Mouse (Mus musculus): Measurements from ENCODE around the gene Clec16a.

Clec16a gene

DNA sequence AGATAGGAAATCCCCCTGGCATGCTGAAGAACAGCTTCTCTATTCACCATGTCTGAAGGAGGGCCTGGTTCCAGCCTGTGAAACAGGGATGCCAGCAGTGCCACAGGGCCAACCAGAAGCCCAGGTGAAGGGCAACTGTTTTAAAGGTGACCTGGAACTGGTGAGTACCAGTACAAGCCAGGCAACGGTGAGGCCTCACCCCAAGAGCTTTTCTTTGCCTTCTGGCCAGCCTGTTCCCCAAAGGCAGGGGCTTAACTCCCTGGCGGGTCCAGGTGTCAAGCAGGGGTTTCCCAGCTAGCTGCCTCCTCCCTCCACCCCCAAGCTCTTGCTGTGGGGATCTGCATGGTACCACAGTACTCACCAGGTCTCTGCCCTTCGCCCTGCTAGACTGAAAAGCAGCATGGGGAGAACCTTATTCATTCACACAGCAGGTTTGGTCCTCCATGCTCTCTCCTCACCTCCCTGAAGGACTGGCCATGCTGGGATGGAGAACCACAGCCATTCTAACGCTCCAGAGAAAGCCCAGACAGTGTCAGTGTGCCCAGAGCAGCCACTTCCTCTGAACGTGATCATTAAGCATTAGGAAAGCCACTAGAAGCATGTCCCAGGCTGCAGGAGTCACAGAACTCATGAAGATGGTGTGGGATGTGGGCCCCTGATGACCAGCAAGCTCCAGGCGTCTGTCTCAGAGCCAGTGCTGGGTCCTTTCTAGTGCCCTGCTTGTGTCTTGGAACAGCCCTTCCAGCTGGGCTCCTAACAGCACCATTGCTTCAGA, 237.4 kb downstream of the Clec16a start:
- no peak for DNase-seq (ENCODE audit: extremely low read depth, insufficient read length, low spot score)

DNA sequence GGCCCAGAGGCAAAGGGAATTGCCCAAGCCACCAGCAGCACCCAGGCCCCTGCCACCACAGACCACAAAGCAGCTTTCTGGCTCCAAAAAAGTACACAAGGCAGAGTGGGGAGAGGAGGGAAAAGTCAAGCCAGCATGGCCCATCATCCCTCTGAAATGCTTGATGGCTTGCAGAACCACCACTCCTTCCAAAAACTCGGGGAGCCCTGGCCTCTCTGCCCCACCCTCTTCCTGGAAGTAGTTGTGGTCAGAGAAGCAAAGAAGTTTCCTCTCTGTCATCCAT, 238.0 kb downstream of the Clec16a start:
- peak; percentile 84 for DNase-seq (ENCODE audit: extremely low read depth, insufficient read length, low spot score)

DNA sequence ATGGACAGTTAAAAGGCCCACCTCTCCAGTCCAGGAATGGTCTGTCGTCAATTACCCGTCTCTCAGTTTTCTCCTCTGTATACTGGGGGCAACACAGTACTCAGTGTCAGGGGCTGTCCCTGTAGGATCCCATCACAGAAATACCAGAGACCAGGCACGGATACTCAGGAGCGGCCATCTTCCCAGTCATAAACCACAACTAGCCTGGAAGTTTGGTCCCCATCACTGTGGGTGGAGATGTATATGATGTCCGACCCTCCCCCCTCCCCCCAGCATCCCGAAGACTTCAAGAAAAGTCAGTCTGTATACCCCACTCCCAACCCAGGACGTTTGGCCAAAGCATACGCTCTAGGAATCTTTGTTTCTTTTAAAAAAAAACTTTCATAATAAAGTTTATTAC, 238.3 kb downstream of the Clec16a start:
- DNase-seq (ENCODE audit: extremely low read depth, insufficient read length, low spot score) = no peak

DNA sequence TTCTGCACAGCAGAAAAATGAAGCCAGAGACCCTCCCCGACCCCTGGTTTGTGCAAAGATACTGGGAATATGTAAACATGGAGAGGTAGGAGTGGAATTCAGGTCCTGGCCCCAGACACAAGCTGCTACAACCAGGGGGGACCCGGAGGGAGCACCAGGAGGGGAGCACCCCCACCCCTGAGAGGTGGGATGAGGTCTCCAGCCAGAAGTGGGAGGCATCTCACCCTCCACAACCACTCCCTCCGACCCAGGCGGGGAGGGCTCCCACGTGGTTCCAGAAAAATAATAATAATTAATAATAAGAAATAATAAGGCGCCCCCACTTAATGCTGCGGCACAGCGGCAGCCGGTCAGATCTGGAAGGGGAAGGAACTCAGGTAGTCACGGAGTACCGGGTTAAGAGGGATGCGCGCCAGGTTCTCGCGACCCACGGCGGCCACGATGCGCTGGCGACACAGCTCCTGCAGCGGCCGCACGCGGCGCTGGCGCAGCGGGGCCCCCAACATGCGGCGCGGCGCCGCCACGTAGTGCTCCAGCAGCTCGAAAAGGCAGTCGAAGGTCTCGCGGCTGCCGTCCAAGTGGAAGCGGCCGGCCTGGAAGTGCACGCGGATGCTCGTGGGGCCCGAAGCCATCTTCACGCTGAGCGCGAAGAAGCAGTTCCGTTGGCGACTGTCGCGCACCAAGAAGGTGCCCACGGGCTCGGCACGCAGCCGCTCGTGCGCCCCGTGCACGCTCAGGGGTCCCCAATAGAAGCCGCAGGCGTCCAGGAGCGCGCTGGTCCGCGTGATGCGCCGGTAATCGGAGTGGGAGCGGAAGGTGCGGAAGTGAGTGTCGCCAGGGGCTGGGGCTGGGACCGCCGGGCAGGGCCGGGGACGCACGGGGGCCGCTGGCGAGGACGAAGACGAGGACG, 239.0 kb downstream of the Clec16a start:
- DNase-seq (ENCODE audit: extremely low read depth, insufficient read length, low spot score) = peak; percentile 79

DNA sequence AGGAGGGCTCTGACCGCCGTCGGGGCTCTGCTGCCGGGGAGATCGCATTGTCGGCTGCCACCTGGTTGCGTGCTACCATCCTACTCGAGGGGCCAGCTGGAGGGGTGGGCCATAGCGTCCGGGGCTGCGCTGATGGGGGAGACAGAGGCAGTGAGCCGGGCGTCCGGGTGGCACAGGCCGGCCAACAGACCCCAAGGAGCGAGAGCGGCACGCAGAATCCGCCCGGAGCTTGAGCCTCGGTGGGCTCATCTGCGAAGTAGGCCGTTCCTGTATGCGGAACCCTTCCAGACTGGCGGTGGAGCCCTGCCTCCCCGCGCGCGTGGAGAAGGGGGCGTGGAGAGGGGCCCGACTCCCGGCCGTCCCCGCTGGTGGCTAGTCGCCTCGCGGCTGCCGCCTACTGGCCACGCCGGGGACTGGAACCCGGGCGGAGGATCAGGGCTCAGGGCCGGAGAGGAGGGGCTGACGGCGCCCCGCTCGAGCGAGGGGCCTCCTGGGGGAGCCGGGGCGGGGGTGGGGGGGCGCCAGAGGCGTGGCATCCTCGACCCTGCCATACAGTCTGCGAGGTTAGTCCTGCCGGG, 239.7 kb downstream of the Clec16a start:
- DNase-seq (ENCODE audit: extremely low read depth, insufficient read length, low spot score) = peak; percentile 94

DNA sequence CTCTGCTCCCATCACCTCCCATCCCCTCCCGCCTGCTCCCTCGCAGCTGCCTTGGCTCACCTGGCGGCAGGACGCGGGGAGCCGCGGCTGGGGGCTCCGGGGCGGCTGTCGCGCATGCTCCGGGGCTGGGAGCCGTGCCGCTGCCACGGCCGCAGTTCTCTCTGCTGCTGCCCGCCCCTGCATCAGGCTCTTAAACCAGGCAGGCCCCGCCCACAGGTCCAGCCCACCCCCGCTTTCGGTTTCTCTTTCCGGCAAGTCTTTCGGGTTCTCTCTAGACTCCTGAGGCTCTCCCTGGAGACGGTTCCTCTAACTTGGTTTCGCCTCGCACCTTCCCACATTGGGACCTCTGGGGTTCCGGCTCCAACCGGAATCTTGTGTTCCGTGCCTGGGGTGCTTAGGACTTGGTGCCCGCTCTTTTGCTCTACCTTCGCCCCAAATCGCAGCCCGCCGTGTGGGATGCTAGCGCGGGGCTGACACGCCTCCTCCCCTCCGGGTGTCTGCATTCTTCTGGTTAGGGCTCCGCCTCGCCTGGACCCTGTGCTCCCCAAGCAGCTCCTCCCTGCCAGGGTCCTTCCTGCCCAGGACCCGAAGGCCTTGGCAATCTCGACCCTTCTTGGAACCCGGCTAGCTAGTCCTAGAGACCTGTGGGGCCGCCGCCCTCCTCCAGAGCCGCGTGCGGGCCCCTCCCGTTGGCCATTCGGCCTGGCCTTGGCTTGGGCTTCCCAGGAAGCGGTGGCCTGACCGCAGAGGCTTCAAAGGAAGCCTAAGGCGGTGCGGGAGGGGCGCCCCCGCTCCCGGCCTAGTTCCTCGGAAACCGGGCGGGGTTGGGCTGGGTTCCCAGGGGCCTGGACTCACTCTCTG, 240.5 kb downstream of the Clec16a start, which contains the start of gene Socs1:
Gene Socs1, minus strand, starts transcription at position 166 of the 861 bp plus-strand sequence.
- peak; percentile 97 for DNase-seq (ENCODE audit: extremely low read depth, insufficient read length, low spot score)

DNA sequence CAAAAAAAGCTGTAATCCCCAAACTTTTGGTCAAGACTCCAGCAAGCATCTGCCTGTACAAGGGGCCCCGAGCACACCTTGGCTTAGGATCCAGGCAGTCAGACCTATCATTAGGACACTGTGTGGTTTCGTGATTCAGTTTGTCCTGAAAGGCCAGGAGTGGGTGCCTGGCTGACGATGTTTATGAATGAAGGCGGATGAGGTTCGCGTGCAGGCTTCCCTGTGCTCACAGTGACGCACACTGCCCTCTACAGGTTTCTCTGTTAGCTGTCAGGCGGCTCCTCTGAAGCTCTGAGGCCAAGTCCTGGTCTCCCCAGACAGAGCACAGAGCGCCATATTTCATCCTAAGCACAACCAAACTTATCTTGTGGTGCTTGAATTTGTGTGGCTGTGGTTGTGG, 241.1 kb downstream of the Clec16a start:
- no peak for DNase-seq (ENCODE audit: extremely low read depth, insufficient read length, low spot score)

DNA sequence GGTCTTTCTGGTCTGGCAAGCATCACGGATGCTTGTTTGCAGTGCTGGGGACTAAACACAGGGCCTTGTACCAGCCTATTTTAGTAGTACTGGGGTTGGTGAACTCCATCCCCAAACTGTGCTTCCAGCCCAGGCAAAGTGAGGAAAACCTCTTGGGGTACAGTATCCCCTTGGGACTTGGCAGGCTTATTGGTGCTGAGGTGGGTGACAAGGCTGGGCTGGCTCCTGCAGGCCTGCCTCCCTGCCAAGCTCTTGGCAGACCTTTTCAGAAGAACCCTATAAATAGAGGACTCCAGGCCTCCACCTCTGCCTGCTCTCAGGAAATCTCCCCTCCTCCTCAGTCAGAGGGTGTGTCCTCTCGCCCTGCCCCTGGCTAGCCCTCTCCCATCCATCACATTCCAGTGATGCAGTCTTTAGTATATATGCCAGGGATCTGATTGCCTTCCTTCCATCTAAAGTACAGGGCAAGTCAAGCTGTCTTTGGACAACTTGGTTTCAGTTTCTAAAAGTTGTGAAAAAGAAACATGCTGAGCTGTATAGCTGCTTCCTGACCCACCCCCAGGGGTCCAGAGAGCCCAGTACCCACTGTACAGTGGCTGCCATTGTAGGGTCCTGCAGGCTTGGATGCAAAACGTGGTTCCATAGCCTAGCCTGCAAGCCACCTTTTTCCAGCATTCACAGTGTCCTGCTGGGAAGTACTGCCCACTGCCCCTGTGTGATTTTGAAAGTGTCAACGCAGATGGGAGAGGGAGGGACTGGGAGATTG, 241.8 kb downstream of the Clec16a start:
- DNase-seq (ENCODE audit: extremely low read depth, insufficient read length, low spot score) = no peak

DNA sequence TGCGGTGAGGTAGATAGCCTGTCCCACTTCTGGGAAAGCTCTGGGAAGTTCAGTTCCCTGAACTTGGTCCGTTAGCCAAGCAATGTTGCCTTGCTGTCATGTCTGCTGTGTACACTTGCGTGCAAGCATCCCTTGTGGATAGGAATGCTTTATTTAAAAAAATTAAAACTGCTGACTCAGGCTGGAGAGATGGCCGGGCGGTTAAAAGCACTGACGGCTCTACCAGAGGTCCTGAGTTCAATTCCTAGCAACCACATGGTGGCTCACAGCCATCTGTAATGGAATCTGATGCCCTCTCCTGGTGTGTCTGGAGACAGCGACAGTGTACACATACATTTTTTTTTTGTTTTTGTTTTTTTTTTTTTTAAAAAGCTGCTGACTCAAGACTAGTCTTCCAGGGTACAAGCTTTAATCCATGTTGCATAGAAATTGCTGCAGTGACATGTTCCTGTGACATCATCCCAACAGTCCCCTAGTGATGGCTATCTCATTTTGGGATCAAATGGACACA, 242.5 kb downstream of the Clec16a start:
- DNase-seq (ENCODE audit: extremely low read depth, insufficient read length, low spot score) = no peak

DNA sequence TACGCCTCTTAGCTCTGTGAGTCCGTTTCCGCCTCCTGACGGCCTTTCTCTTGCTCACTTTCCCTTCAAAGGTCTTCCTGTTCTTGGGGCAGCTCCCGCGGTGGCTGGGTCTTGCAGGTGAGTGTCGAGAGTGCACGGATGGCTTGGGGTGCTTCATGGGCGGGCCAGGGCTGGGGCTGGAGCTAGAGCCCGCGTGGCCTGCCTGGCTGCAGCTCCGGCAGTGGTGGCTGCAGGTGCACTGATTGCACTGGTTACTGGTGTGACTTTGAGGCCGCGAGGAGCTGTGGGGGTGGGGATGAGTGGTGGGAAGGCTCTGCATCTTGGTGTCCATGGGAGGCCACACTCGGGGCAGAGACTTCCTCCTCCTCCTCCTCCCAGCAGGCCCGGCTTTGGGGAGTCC, 243.1 kb downstream of the Clec16a start, which contains the start of gene Tnp2:
Gene Tnp2, minus strand, starts transcription at position 390 of the 400 bp plus-strand sequence.
- DNase-seq (ENCODE audit: extremely low read depth, insufficient read length, low spot score) = no peak

DNA sequence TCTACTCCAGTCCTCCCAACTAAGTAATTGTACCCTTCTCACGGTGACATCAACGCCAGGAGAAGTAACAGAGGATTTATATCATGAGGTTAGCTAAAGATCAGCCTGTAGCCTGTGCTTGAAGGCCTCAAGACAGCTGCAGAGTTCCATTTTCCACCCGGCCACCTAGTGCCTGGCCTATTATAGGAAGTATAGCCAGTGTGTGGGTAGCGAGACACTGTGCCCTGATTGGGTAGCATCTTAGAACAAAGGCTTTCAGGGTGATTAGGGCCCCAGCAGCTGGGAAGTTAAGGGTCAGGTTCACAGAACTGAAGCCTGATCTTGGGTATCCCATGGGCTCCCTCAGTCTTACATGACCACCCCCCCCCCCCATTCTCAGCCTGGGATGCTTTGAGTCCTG, 243.7 kb downstream of the Clec16a start:
- no peak for DNase-seq (ENCODE audit: extremely low read depth, insufficient read length, low spot score)

DNA sequence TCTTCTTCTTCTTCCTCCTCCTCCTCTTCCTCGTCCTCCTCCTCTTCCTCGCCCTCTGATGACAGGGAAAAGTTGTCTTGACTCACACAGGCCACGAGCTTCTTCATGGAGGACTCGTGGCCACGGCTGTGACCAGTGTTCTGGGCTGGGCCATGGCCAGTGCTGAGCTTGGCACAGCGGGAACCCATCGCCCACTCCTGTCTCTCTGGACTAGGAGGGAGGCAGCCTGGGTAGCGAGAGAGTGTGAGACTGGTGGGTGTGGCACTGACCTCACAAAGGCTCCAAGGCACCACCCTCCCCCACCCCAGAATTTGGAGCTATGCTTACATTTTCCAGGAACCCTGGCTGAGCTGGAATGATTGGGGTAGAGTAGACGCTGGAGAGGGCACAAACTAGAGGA, 245.6 kb downstream of the Clec16a start, which contains the start of gene Prm3:
Gene Prm3, minus strand, starts transcription at position 213 of the 400 bp plus-strand sequence.
- no peak for DNase-seq (ENCODE audit: extremely low read depth, insufficient read length, low spot score)
